Mouse (Mus musculus) embryonic stem cell, embryonic (primary cell): ENCODE results near the gene Cubn.

Experiments
- CTCF ChIA-PET, 4 experiments: fragments of 300-600 bp in 2 of 4; fragments of 350-600 bp in 2 of 4; sonication (Branson Sonifier 250); formaldehyde crosslinking; loops; one replicate each; lab custom pipeline; 2022; ENCODE audit warnings: inconsistent platforms in 2 of 4; lab: Charles Lee
- POLR2A ChIA-PET, 4 experiments: fragments of 300-600 bp in 2 of 4; fragments of 350-600 bp in 2 of 4; sonication (Branson Sonifier 250); formaldehyde crosslinking; loops; one replicate each; lab custom pipeline; 2022; ENCODE audit warnings: antibody characterized with exemption in 4 of 4, inconsistent platforms in 1 of 4; lab: Charles Lee

Gene Cubn

GRCm38 (mm10) chr2:13421974-13422760 is 69.4 kb downstream of the Cubn start:
- POLR2A ChIA-PET = no interaction called here
- CTCF ChIA-PET = interaction anchor here in 2 of 4 experiments (0.5 to 0.6 kb wide), 2 partner anchors 43 to 1023 kb away, joined by 3 to 4 read pairs; no protein-coding TSS in a partner anchor

GRCm38 (mm10) chr2:13416765-13417524 is 74.7 kb downstream of the Cubn start:
- ChIA-PET CTCF (interaction anchor here in 1 of 4 experiments (0.6 kb wide), 1 partner anchor 86 kb away, joined by 4 read pairs; no protein-coding TSS in a partner anchor), POLR2A (interaction anchor here in 1 of 4 experiments (0.5 to 0.6 kb wide), 2 partner anchors 723 to 1084 kb away, joined by 4 to 9 read pairs; no protein-coding TSS in a partner anchor)

- CTCF ChIA-PET = no interaction called here
- POLR2A ChIA-PET = interaction anchor here in 1 of 4 experiments (2.2 kb wide), 1 partner anchor 11 kb away, joined by 6 read pairs; no protein-coding TSS in a partner anchor
These were observed 78.0 kb downstream of the Cubn start for GRCm38 (mm10) chr2:13413520-13414178.

GRCm38 (mm10) chr2:13410660-13411059 is 81.0 kb downstream of the Cubn start:
- POLR2A ChIA-PET = no interaction called here
- CTCF ChIA-PET = no interaction called here

GRCm38 (mm10) chr2:13409767-13410519 is 81.7 kb downstream of the Cubn start:
- CTCF ChIA-PET = interaction anchor here in 1 of 4 experiments (1.0 kb wide), 1 partner anchor 127 kb away, joined by 3 read pairs; no protein-coding TSS in a partner anchor
- POLR2A ChIA-PET = no interaction called here

GRCm38 (mm10) chr2:13408333-13408732 is 83.3 kb downstream of the Cubn start:
- CTCF ChIA-PET = no interaction called here
- POLR2A ChIA-PET = no interaction called here

- POLR2A ChIA-PET = no interaction called here
- CTCF ChIA-PET = no interaction called here
These were observed 83.9 kb downstream of the Cubn start for GRCm38 (mm10) chr2:13407698-13408097.

GRCm38 (mm10) chr2:13407272-13407671 is 84.3 kb downstream of the Cubn start:
- POLR2A ChIA-PET = no interaction called here
- CTCF ChIA-PET = no interaction called here

GRCm38 (mm10) chr2:13404986-13405678 is 86.5 kb downstream of the Cubn start:
- CTCF ChIA-PET = no interaction called here
- POLR2A ChIA-PET = interaction anchor here in 1 of 4 experiments (1.0 kb wide), 1 partner anchor 14 kb away, joined by 3 read pairs; no protein-coding TSS in a partner anchor

GRCm38 (mm10) chr2:13400831-13401230 is 90.8 kb downstream of the Cubn start:
- ChIA-PET CTCF (no interaction called here), POLR2A (no interaction called here)

- CTCF ChIA-PET = no interaction called here
- POLR2A ChIA-PET = interaction anchor here in 2 of 4 experiments (0.6 to 1.3 kb wide), 2 partner anchors 19 to 63 kb away, joined by 4 to 7 read pairs; no protein-coding TSS in a partner anchor
These were observed 92.0 kb downstream of the Cubn start for GRCm38 (mm10) chr2:13399480-13400072.

- ChIA-PET POLR2A (interaction anchor here in 2 of 4 experiments (0.6 to 1.3 kb wide), 5 partner anchors 20 to 145 kb away, joined by 3 to 7 read pairs (median 3); partner anchors contain the start of genes Rsu1 (in 1 of the 2) and Trdmt1 (in 1 of the 2)), CTCF (no interaction called here)
These were observed 92.7 kb downstream of the Cubn start for GRCm38 (mm10) chr2:13398955-13399354.

- ChIA-PET POLR2A (interaction anchor here in 2 of 4 experiments (0.6 to 1.3 kb wide), 4 partner anchors 27 to 146 kb away, joined by 3 to 4 read pairs (median 3); partner anchors contain the start of genes Rsu1 (in 1 of the 2) and Trdmt1 (in 1 of the 2)), CTCF (interaction anchor here in 1 of 4 experiments (0.6 kb wide), 1 partner anchor 108 kb away, joined by 3 read pairs; no protein-coding TSS in a partner anchor)
These were observed 93.1 kb downstream of the Cubn start for GRCm38 (mm10) chr2:13398551-13398950.

- POLR2A ChIA-PET = no interaction called here
- CTCF ChIA-PET = no interaction called here
These were observed 95.5 kb downstream of the Cubn start for GRCm38 (mm10) chr2:13396124-13396540.

- ChIA-PET POLR2A (interaction anchor here in 1 of 4 experiments (0.7 to 1.1 kb wide), 4 partner anchors 13 to 798 kb away, joined by 3 read pairs; no protein-coding TSS in a partner anchor), CTCF (interaction anchor here in 2 of 4 experiments (0.6 kb wide), 2 partner anchors 14 to 156 kb away, joined by 4 to 5 read pairs; no protein-coding TSS in a partner anchor)
These were observed 100.6 kb downstream of the Cubn start for GRCm38 (mm10) chr2:13391018-13391417.

GRCm38 (mm10) chr2:13386631-13387030 is 105.0 kb downstream of the Cubn start:
- ChIA-PET CTCF (no interaction called here), POLR2A (no interaction called here)
